Mouse (Mus musculus): ENCODE measurements around the gene Tmtc3. TPM values are rescaled to one million over a fixed set of nuclear protein-coding genes. Genes with fewer than 3 reads are reported as not detected.

Gene Tmtc3
- total and polyA plus RNA-seq, 3 experiments, result not detected

- no peaks in the 10 kb centered on the region for H3K79me2 ChIP-seq (replicated peaks; ENCODE audit: control insufficient read depth, extremely low read depth, insufficient read depth, poor library complexity, severe bottlenecking)
- H3K27ac ChIP-seq (ENCODE audit: insufficient read depth, low read depth), result no peak overlapping the region
- TF ChIP-seq USF1 (IDR thresholded peaks at IDR 0.05; ENCODE audit: low read depth, low read length), result no peak
- no peak for TF ChIP-seq CHD1 (IDR thresholded peaks at IDR 0.05; ENCODE audit: low read depth, low read length)
- TF ChIP-seq HCFC1 (IDR thresholded peaks at IDR 0.05; ENCODE audit: low read depth, low read length), result no peak
- TF ChIP-seq ZC3H11A (IDR thresholded peaks at IDR 0.05; ENCODE audit: low read depth, low read length), result no peak
- no peak for TF ChIP-seq SIN3A (IDR thresholded peaks at IDR 0.05; ENCODE audit: low read length)
- no peak for TF ChIP-seq MAFK (IDR thresholded peaks at IDR 0.05; ENCODE audit: insufficient replicate concordance, low read length)
- no peak for TF ChIP-seq EP300 (IDR thresholded peaks at IDR 0.05; ENCODE audit: low read length)
- TF ChIP-seq BHLHE40 (IDR thresholded peaks at IDR 0.05; ENCODE audit: low read depth, low read length), result no peak
- TF ChIP-seq JUN (IDR thresholded peaks at IDR 0.05; ENCODE audit: insufficient read depth, low read depth, low read length), result no peak
- no peak for TF ChIP-seq TCF12 (IDR thresholded peaks at IDR 0.05; ENCODE audit: low read depth, low read length)
- no peak for TF ChIP-seq JUND (conservative IDR thresholded peaks at IDR 0.05; ENCODE audit: low read depth, low read length)
- TF ChIP-seq RCOR1 (conservative IDR thresholded peaks at IDR 0.05; ENCODE audit: low read depth, low read length), result no peak
- TF ChIP-seq ZMIZ1 (IDR thresholded peaks at IDR 0.05; ENCODE audit: low read depth, low read length), result no peak
- TF ChIP-seq ELF1 (IDR thresholded peaks at IDR 0.05; ENCODE audit: low read depth, low read length), result no peak
- no peak for TF ChIP-seq ZNF384 (IDR thresholded peaks at IDR 0.05; ENCODE audit: low read depth, low read length)
- no peak for TF ChIP-seq GABPA (IDR thresholded peaks at IDR 0.05; ENCODE audit: insufficient replicate concordance, low read depth, low read length)
- no peak for TF ChIP-seq POLR2A (IDR thresholded peaks at IDR 0.05; ENCODE audit: low read depth, low read length)
- no peak for TF ChIP-seq MAZ (IDR thresholded peaks at IDR 0.05; ENCODE audit: low read depth, low read length)
- no peak for TF ChIP-seq MEF2A (IDR thresholded peaks at IDR 0.05; ENCODE audit: borderline replicate concordance, low read depth, low read length)
- no peak for TF ChIP-seq UBTF (IDR thresholded peaks at IDR 0.05; ENCODE audit: low read depth, low read length)
- no peak overlapping the region for H3K4me2 ChIP-seq (ENCODE audit: insufficient read depth, low read depth, poor library complexity, severe bottlenecking)
- peaks cover 19% of the 10 kb centered on the region for H3K9me3 ChIP-seq (replicated peaks; ENCODE audit: low read length)
- H3K36me3 ChIP-seq (replicated peaks in 1 of 2; ENCODE audit: control insufficient read depth in 1 of 2, insufficient read depth in 1 of 2, low read length in 1 of 2), result no peaks in the 10 kb centered on the region
- dilution Hi-C loops (cut with MboI; ENCODE audit: extremely low pct_ligation_motif_present, extremely low pct_unique_long_range_greater_than_20kb, low sequenced_read_pairs), result no loop called here
- no peaks in the 10 kb centered on the region for H3K27me3 ChIP-seq (replicated peaks)
- no peaks in the 10 kb centered on the region for H3K4me1 ChIP-seq (ENCODE audit: control insufficient read depth in 1 of 2, insufficient read depth in 2 of 2)
- DNase-seq (ENCODE audit: extremely low read depth), result no peak
- H3K4me3 ChIP-seq (replicated peaks in 1 of 3; ENCODE audit: low read depth in 2 of 3, low read length in 2 of 3, poor library complexity in 1 of 3), result no peak overlapping the region
- in situ Hi-C loops (cut with MboI; ENCODE audit: low pct_ligation_motif_present, low pct_unique_long_range_greater_than_20kb, low sequenced_read_pairs), result no loop called here
- H3K9ac ChIP-seq (ENCODE audit: insufficient read depth, low read depth), result no peak overlapping the region
Observed at GRCm38 (mm10) chr10:100508170-100508569, 21.0 kb upstream of the Tmtc3 start.

- H3K27ac ChIP-seq (ENCODE audit: insufficient read depth, low read depth), result no peak overlapping the region
- no peaks in the 10 kb centered on the region for H3K36me3 ChIP-seq (replicated peaks in 1 of 2; ENCODE audit: control insufficient read depth in 1 of 2, insufficient read depth in 1 of 2, low read length in 1 of 2)
- DNase-seq (ENCODE audit: extremely low read depth), result no peak
- TF ChIP-seq TCF12 (IDR thresholded peaks at IDR 0.05; ENCODE audit: low read depth, low read length) (no peak), MYC (IDR thresholded peaks at IDR 0.05; ENCODE audit: low read depth, low read length) (no peak), MAFK (IDR thresholded peaks at IDR 0.05; ENCODE audit: insufficient replicate concordance, low read length) (no peak), ZC3H11A (IDR thresholded peaks at IDR 0.05; ENCODE audit: low read depth, low read length) (no peak), SIN3A (IDR thresholded peaks at IDR 0.05; ENCODE audit: low read length) (no peak)
- H3K4me3 ChIP-seq (replicated peaks in 1 of 3; ENCODE audit: low read depth in 2 of 3, low read length in 2 of 3, poor library complexity in 1 of 3), result no peak overlapping the region
- H3K79me2 ChIP-seq (replicated peaks; ENCODE audit: control insufficient read depth, extremely low read depth, insufficient read depth, poor library complexity, severe bottlenecking), result no peaks in the 10 kb centered on the region
- peaks cover 40% of the 10 kb centered on the region for H3K9me3 ChIP-seq (replicated peaks; ENCODE audit: low read length)
- H3K4me1 ChIP-seq (ENCODE audit: control insufficient read depth in 1 of 2, insufficient read depth in 2 of 2), result no peaks in the 10 kb centered on the region
- no peaks in the 10 kb centered on the region for H3K27me3 ChIP-seq (replicated peaks)
- H3K9ac ChIP-seq (ENCODE audit: insufficient read depth, low read depth), result no peak overlapping the region
- in situ Hi-C loops (cut with MboI; ENCODE audit: low pct_ligation_motif_present, low pct_unique_long_range_greater_than_20kb, low sequenced_read_pairs) (no loop called here), dilution Hi-C loops (cut with MboI; ENCODE audit: extremely low pct_ligation_motif_present, extremely low pct_unique_long_range_greater_than_20kb, low sequenced_read_pairs) (no loop called here)
- H3K4me2 ChIP-seq (ENCODE audit: insufficient read depth, low read depth, poor library complexity, severe bottlenecking), result no peak overlapping the region
Observed at GRCm38 (mm10) chr10:100498309-100498708, 11.2 kb upstream of the Tmtc3 start.

All from CH12.LX (cell line).